Mouse (Mus musculus) megakaryocyte, embryonic 14.5 days (primary cell): ENCODE measurements around the gene Aloxe3.

Source experiments
- FLI1 ChIP-seq: IDR thresholded peaks from 2 replicates; pipeline ENCODE4 v1.6.1; 2012; ENCODE audit warnings: low read length, inconsistent platforms, mixed read lengths
- GATA1 ChIP-seq: IDR thresholded peaks from 3 replicates; pipeline ENCODE4 v1.6.1; 2012; ENCODE audit warnings: mixed read lengths, low read length, inconsistent platforms, borderline replicate concordance

DNA sequence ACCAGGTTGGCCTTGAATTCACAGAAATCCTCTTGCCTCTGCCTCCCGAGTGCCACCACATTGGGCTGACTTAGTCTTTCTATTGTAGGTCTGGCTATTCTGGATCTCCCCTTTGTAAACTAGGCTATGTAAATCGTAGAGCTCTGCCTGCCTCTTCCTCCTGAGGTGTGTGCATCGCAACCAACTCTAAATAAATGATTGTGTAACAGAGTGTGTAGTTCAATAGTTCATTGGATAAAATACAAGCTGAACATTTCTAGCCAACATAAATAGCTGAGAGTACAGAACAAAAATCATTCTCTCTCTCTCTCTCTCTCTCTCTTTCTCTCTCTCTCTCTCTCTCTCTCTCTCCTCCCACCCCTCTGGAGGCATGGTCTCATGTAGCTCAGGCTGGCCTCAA lies 11.1 kb upstream of the Aloxe3 start:
- TF ChIP-seq GATA1 (no peak), FLI1 (no peak)
